Mouse (Mus musculus): ENCODE measurements around the gene Klra4.
"Not testable (repeated sequence)": the region's sequence is repeated elsewhere in the genome, so short reads cannot be mapped to it uniquely, and the experiment has no call there.

Gene Klra4

DNA sequence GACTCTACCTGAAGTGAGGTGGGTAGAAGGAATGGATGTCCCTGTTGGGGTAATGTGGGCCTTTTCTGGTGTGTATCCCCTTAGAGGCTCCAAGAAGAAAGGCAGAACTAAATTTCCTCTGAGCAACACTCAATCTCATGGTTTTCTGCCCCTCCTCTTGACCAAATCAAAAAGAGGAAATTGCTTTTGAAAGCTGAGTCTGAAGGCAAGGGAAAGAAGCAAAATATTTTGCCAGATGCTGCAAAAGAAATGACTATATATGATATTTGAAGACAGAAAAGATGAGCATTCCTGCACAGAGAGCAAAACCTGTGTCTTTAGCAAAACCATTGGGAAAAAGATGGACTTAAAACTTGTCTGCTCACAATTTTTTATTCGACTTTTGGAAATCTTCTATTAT, at the start of gene Klra4:
Gene Klra4, minus strand, starts transcription at position 101 of the 400 bp plus-strand sequence.
- DNase-seq (ENCODE audit: low spot score in 2 of 2), result not testable (repeated sequence)

DNA sequence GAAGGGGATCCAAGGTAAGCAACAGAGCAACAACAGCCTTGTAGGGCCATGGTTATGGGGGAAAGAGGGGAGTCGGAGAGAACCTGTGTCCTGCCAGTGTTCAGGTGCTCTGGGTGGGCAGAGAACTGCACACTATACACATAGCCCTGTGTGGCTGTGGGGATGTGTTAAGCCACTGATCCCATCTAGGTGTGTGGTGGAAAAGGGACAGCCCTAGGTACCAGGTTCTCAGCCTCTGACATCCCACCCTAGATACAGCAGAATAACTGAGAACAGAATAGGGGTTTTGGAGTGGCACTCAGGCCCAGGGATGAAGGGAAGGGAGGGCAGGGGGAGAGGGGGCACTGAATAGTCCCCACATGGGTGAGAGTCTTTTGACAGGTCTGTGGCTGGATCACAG, 43.4 kb upstream of the Klra4 start:
- no peak for DNase-seq (ENCODE audit: low spot score in 2 of 2)

DNA sequence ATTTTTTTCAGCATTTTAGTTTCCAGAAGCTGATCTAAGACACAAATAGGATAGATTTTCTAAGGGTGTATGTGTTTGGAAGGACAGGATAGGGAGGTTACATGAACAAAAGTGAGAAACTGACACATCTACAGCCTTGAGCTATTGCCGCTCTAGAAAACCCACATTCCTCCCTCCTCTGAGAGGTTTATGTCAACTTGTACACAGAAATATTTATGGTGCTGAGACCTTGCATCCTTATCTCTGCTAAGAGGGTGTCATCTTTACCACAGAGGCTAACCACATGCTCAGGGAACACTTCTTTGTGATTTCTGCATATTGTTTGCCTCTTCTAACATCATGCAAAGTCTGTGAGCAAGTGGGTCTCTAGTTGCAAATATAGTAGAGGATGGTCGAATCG, 35.7 kb upstream of the Klra4 start:
- DNase-seq (ENCODE audit: low spot score in 2 of 2), result not testable (repeated sequence)

DNA sequence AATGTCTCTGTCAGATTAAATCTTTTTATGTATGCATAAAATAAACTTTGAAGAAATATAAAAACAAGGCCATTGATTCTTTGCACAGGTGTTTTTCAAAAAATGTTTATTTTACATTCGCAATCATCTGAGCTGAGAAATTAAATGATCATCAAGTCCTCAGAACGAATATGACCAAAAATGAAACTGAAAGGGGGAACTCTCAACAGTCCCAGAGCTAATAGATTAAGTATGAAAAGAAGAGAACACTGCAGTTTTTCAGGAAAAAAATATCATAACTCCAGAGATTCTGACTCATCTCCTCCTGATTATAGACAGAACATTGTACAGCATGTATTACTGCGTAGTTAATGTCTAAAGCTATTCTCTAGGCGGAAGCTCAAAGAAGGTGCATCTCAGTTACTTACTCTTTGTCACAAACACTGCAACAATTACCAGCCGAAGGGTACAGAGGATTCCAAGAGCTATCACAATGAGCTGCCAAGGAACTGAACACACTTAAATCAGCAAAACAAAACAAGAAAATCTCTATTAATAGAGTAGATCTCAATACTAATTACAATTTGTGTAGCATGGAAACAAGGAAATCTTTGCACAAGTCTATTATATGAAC, 25.4 kb upstream of the Klra4 start:
- no peak for DNase-seq (ENCODE audit: low spot score in 2 of 2)

DNA sequence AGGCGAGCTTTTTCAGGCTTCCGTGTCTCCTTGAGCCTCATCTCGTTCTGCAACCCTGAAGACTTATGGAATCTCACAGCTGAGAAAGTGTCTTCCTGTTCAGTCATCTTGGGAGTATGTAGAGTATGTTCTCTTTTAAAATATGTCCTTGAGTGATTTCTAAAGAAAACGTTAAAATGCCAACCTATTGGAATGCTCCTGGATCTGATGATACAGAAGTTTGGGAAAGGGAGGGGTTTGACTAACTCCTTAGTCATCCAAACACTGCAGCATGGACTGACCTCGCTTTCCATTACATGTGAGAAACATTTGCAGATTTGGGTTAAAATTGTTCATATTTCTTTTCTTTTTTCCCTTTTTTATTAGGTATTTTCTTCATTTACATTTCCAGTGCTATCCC, 1.9 kb downstream of the Klra4 start:
- no peak for DNase-seq (ENCODE audit: low spot score in 2 of 2)

- DNase-seq (ENCODE audit: low spot score in 2 of 2), result not testable (repeated sequence)
These were observed 31.9 kb downstream of the Klra4 start for GRCm38 (mm10) chr6:130035146-130035545.

GRCm38 (mm10) chr6:130031493-130032089, 35.5 kb downstream of the Klra4 start:
- not testable (repeated sequence) for DNase-seq (ENCODE audit: low spot score in 2 of 2)

- DNase-seq (ENCODE audit: low spot score in 2 of 2), result no peak
These were observed 40.2 kb downstream of the Klra4 start, which contains the start of gene Klra6 for GRCm38 (mm10) chr6:130026854-130027253. Klra6 (minus strand) TSS chr6:130026954.
